Mouse (Mus musculus): Measurements from ENCODE around the gene Stpg2.

The Stpg2 gene

GRCm38 (mm10) chr3:139739388-139739787 lies 533.9 kb downstream of the Stpg2 start:
- DNase-seq (ENCODE audit: low spot score) = no peak
